Mouse (Mus musculus) CH12.LX (cell line): ENCODE results near the gene Spred2. TPM values are rescaled to one million over a fixed set of nuclear protein-coding genes. Genes with fewer than 3 reads are reported as not detected.

Source experiments
- DNase-seq: peaks from one replicate; pipeline ENCODE4 v3.0.0-alpha.2; 2013; ENCODE audit errors: extremely low read depth
- H3K27ac ChIP-seq: 2 replicates; pipeline ENCODE4 v1.5.1; 2012; ENCODE audit warnings: low read depth, mild to moderate bottlenecking, control low read depth, moderate library complexity; ENCODE audit not compliant: insufficient read depth
- H3K27me3 ChIP-seq: replicated peaks from 2 replicates; pipeline ENCODE3; 2012; ENCODE audit warnings: inconsistent platforms
- H3K36me3 ChIP-seq, 2 experiments: replicated peaks in 1 of 2; 2 replicates each; pipeline versions ENCODE3 to v1.6.1; 2012; ENCODE audit warnings: inconsistent platforms in 1 of 2, low read length in 1 of 2, mild to moderate bottlenecking in 1 of 2, mixed read lengths in 1 of 2, moderate library complexity in 1 of 2; ENCODE audit not compliant: control insufficient read depth in 1 of 2, insufficient read depth in 1 of 2
- H3K4me1 ChIP-seq, 2 experiments: 2 replicates each; pipeline ENCODE4 v1.6.1; 2012; ENCODE audit warnings: inconsistent platforms in 1 of 2, moderate library complexity in 1 of 2; ENCODE audit not compliant: insufficient read depth in 2 of 2, control insufficient read depth in 1 of 2
- H3K4me2 ChIP-seq: 2 replicates; pipeline ENCODE4 v1.6.1; 2012; ENCODE audit warnings: low read depth, mild to moderate bottlenecking, control low read depth; ENCODE audit not compliant: poor library complexity, insufficient read depth, severe bottlenecking
- H3K4me3 ChIP-seq, 3 experiments: fragments of 150-350 bp in 1 of 3; sonication (generic) in 1 of 3; replicated peaks in 1 of 3; 2 replicates each; pipeline versions ENCODE3 to v1.5.1; 2011 to 2012; ENCODE audit warnings: low read depth in 2 of 3, low read length in 2 of 3, mild to moderate bottlenecking in 2 of 3, moderate library complexity in 2 of 3, control low read depth in 1 of 3, improper control_type of control experiment in 1 of 3, inconsistent platforms in 1 of 3, mixed read lengths in 1 of 3; ENCODE audit not compliant: poor library complexity in 1 of 3
- H3K79me2 ChIP-seq: replicated peaks from 2 replicates; pipeline ENCODE4 v1.6.1; 2012; ENCODE audit warnings: mild to moderate bottlenecking, moderate library complexity; ENCODE audit not compliant: control insufficient read depth, poor library complexity, insufficient read depth, severe bottlenecking; ENCODE audit errors: extremely low read depth
- H3K9ac ChIP-seq: 2 replicates; pipeline ENCODE4 v1.6.1; 2012; ENCODE audit warnings: low read depth, mild to moderate bottlenecking, control low read depth, moderate library complexity; ENCODE audit not compliant: insufficient read depth
- H3K9me3 ChIP-seq: replicated peaks from 2 replicates; pipeline ENCODE3; 2012; ENCODE audit warnings: low read length, inconsistent platforms, mixed read lengths
- BHLHE40 ChIP-seq: IDR thresholded peaks from 2 replicates; pipeline ENCODE4 v1.6.1; 2011; ENCODE audit warnings: mild to moderate bottlenecking, low read depth, low read length, improper control_type of control experiment
- CHD1 ChIP-seq: IDR thresholded peaks from 2 replicates; pipeline ENCODE4 v1.6.1; 2012; ENCODE audit warnings: low read depth, low read length, improper control_type of control experiment, inconsistent platforms
- CHD2 ChIP-seq: IDR thresholded peaks from 2 replicates; pipeline ENCODE4 v1.6.1; 2011; ENCODE audit warnings: low read length, improper control_type of control experiment
- CTCF ChIP-seq, 2 experiments: IDR thresholded peaks in 1 of 2; conservative IDR thresholded peaks in 1 of 2; 2 replicates each; pipeline ENCODE4 v1.5.1; 2011 to 2012; ENCODE audit warnings: low read depth in 2 of 2, low read length in 2 of 2, improper control_type of control experiment in 1 of 2, inconsistent platforms in 1 of 2, mild to moderate bottlenecking in 1 of 2, moderate library complexity in 1 of 2
- E2F4 ChIP-seq: IDR thresholded peaks from 2 replicates; pipeline ENCODE4 v1.6.1; 2011; ENCODE audit warnings: low read depth, low read length, improper control_type of control experiment; ENCODE audit not compliant: insufficient replicate concordance
- ELF1 ChIP-seq: IDR thresholded peaks from 2 replicates; pipeline ENCODE4 v1.6.1; 2014; ENCODE audit warnings: low read depth, mild to moderate bottlenecking, inconsistent platforms, low read length, improper control_type of control experiment
- EP300 ChIP-seq: IDR thresholded peaks from 2 replicates; pipeline ENCODE4 v1.6.1; 2011; ENCODE audit warnings: low read length, improper control_type of control experiment
- ETS1 ChIP-seq: conservative IDR thresholded peaks from 2 replicates; pipeline ENCODE4 v1.6.1; 2012; ENCODE audit warnings: low read depth, mild to moderate bottlenecking, inconsistent platforms, low read length, improper control_type of control experiment, moderate library complexity
- GABPA ChIP-seq: IDR thresholded peaks from 2 replicates; pipeline ENCODE4 v1.6.1; 2012; ENCODE audit warnings: low read depth, low read length, improper control_type of control experiment, inconsistent platforms; ENCODE audit not compliant: insufficient replicate concordance
- HCFC1 ChIP-seq: IDR thresholded peaks from 2 replicates; pipeline ENCODE4 v1.6.1; 2012; ENCODE audit warnings: low read depth, mild to moderate bottlenecking, inconsistent platforms, low read length, improper control_type of control experiment
- IRF4 ChIP-seq: IDR thresholded peaks from 2 replicates; pipeline ENCODE4 v1.6.1; 2014; ENCODE audit warnings: low read depth, mild to moderate bottlenecking, inconsistent platforms, low read length, improper control_type of control experiment
- JUN ChIP-seq: IDR thresholded peaks from 2 replicates; pipeline ENCODE4 v1.6.1; 2011; ENCODE audit warnings: low read depth, mild to moderate bottlenecking, low read length, improper control_type of control experiment, moderate library complexity; ENCODE audit not compliant: insufficient read depth
- JUND ChIP-seq: conservative IDR thresholded peaks from 2 replicates; pipeline ENCODE4 v1.6.1; 2011; ENCODE audit warnings: low read depth, low read length, improper control_type of control experiment
- KAT2A ChIP-seq: IDR thresholded peaks from 2 replicates; pipeline ENCODE4 v1.6.1; 2012; ENCODE audit warnings: low read length, improper control_type of control experiment, inconsistent platforms; ENCODE audit not compliant: insufficient replicate concordance
- MAFK ChIP-seq: IDR thresholded peaks from 2 replicates; pipeline ENCODE4 v1.6.1; 2011; ENCODE audit warnings: low read length, improper control_type of control experiment; ENCODE audit not compliant: insufficient replicate concordance
- MAX ChIP-seq: IDR thresholded peaks from 2 replicates; pipeline ENCODE4 v1.6.1; 2011; ENCODE audit warnings: low read length, improper control_type of control experiment
- MAZ ChIP-seq: IDR thresholded peaks from 2 replicates; pipeline ENCODE4 v1.6.1; 2012; ENCODE audit warnings: low read depth, mild to moderate bottlenecking, inconsistent platforms, low read length, improper control_type of control experiment, moderate library complexity
- MEF2A ChIP-seq: IDR thresholded peaks from 2 replicates; pipeline ENCODE4 v1.6.1; 2014; ENCODE audit warnings: low read depth, mild to moderate bottlenecking, inconsistent platforms, low read length, improper control_type of control experiment, borderline replicate concordance
- MXI1 ChIP-seq: IDR thresholded peaks from 2 replicates; pipeline ENCODE4 v1.6.1; 2011; ENCODE audit warnings: mild to moderate bottlenecking, low read depth, low read length, improper control_type of control experiment
- MYC ChIP-seq: IDR thresholded peaks from 2 replicates; pipeline ENCODE4 v1.6.1; 2011; ENCODE audit warnings: low read depth, mild to moderate bottlenecking, improper control_type of control experiment, low read length
- NELFE ChIP-seq: IDR thresholded peaks from 2 replicates; pipeline ENCODE4 v1.6.1; 2011; ENCODE audit warnings: low read depth, low read length, improper control_type of control experiment
- NRF1 ChIP-seq: IDR thresholded peaks from 2 replicates; pipeline ENCODE4 v1.6.1; 2014; ENCODE audit warnings: low read depth, mild to moderate bottlenecking, inconsistent platforms, low read length, improper control_type of control experiment, moderate library complexity
- PAX5 ChIP-seq: IDR thresholded peaks from 2 replicates; pipeline ENCODE4 v1.6.1; 2012; ENCODE audit warnings: low read length, inconsistent platforms, mixed read lengths
- POLR2A ChIP-seq: IDR thresholded peaks from 2 replicates; pipeline ENCODE4 v1.6.1; 2011; ENCODE audit warnings: low read depth, mild to moderate bottlenecking, improper control_type of control experiment, low read length
- POLR2AphosphoS2 ChIP-seq: IDR thresholded peaks from 2 replicates; pipeline ENCODE4 v1.6.1; 2011; ENCODE audit warnings: low read depth, low read length, improper control_type of control experiment
- RAD21 ChIP-seq: IDR thresholded peaks from 2 replicates; pipeline ENCODE4 v1.6.1; 2011; ENCODE audit warnings: low read depth, mild to moderate bottlenecking, low read length, improper control_type of control experiment, moderate library complexity
- RCOR1 ChIP-seq: conservative IDR thresholded peaks from 2 replicates; pipeline ENCODE4 v1.6.1; 2012; ENCODE audit warnings: low read depth, mild to moderate bottlenecking, inconsistent platforms, low read length, improper control_type of control experiment
- SIN3A ChIP-seq: IDR thresholded peaks from 2 replicates; pipeline ENCODE4 v1.6.1; 2012; ENCODE audit warnings: low read length, improper control_type of control experiment, inconsistent platforms
- SMC3 ChIP-seq: IDR thresholded peaks from 2 replicates; pipeline ENCODE4 v1.6.1; 2011; ENCODE audit warnings: low read depth, low read length, improper control_type of control experiment
- TBP ChIP-seq: conservative IDR thresholded peaks from 2 replicates; pipeline ENCODE4 v1.6.1; 2011; ENCODE audit warnings: low read depth, low read length, improper control_type of control experiment
- TCF12 ChIP-seq: IDR thresholded peaks from 2 replicates; pipeline ENCODE4 v1.6.1; 2014; ENCODE audit warnings: low read depth, mild to moderate bottlenecking, inconsistent platforms, low read length, improper control_type of control experiment
- UBTF ChIP-seq: IDR thresholded peaks from 2 replicates; pipeline ENCODE4 v1.6.1; 2012; ENCODE audit warnings: low read depth, mild to moderate bottlenecking, inconsistent platforms, low read length, improper control_type of control experiment, moderate library complexity
- USF1 ChIP-seq: IDR thresholded peaks from 2 replicates; pipeline ENCODE4 v1.6.1; 2014; ENCODE audit warnings: low read depth, mild to moderate bottlenecking, inconsistent platforms, low read length, improper control_type of control experiment
- USF2 ChIP-seq: conservative IDR thresholded peaks from 2 replicates; pipeline ENCODE4 v1.6.1; 2011; ENCODE audit warnings: low read depth, low read length, improper control_type of control experiment
- ZC3H11A ChIP-seq: IDR thresholded peaks from 2 replicates; pipeline ENCODE4 v1.6.1; 2012; ENCODE audit warnings: low read depth, mild to moderate bottlenecking, inconsistent platforms, low read length, improper control_type of control experiment
- ZKSCAN1 ChIP-seq: IDR thresholded peaks from 2 replicates; pipeline ENCODE4 v1.6.1; 2012; ENCODE audit warnings: low read depth, inconsistent platforms, low read length, improper control_type of control experiment, borderline replicate concordance
- ZMIZ1 ChIP-seq: IDR thresholded peaks from 2 replicates; pipeline ENCODE4 v1.6.1; 2012; ENCODE audit warnings: low read depth, mild to moderate bottlenecking, inconsistent platforms, low read length, improper control_type of control experiment
- ZNF384 ChIP-seq: IDR thresholded peaks from 2 replicates; pipeline ENCODE4 v1.6.1; 2012; ENCODE audit warnings: low read depth, low read length, improper control_type of control experiment, inconsistent platforms
- dilution Hi-C: fragments of 300-500 bp; cut with MboI; formaldehyde crosslinking; loops from 2 replicates; pipeline ENCODE4 v1.14.3; 2020; ENCODE audit warnings: low sequenced_read_pairs; ENCODE audit not compliant: extremely low pct_unique_long_range_greater_than_20kb, extremely low pct_ligation_motif_present
- in situ Hi-C: fragments of 300-500 bp; cut with MboI; formaldehyde crosslinking; loops from 3 replicates; pipeline ENCODE4 v1.14.3; 2019; ENCODE audit warnings: low sequenced_read_pairs, low pct_ligation_motif_present, low pct_unique_long_range_greater_than_20kb, mixed read lengths
- polyA plus RNA-seq: library from polyadenylated mRNA; unstranded; fragments of >175 nt; gene quantifications from 2 replicates; pipeline ENCODE4 v1.2.1, GENCODE M21; 2012; ENCODE audit warnings: low read depth; ENCODE audit not compliant: insufficient read length
- total RNA-seq, 2 experiments: library from RNA; depleted of rRNA; stranded (reverse); fragments of 300-350 nt in 1 of 2; fragments of >200 nt in 1 of 2; gene quantifications; 2 replicates each; pipeline ENCODE4 v1.2.3; 2012 to 2014

Gene Spred2
- total and polyA plus RNA-seq, 3 experiments: 1.4 to 15.8 (median 4.2) TPM

DNA sequence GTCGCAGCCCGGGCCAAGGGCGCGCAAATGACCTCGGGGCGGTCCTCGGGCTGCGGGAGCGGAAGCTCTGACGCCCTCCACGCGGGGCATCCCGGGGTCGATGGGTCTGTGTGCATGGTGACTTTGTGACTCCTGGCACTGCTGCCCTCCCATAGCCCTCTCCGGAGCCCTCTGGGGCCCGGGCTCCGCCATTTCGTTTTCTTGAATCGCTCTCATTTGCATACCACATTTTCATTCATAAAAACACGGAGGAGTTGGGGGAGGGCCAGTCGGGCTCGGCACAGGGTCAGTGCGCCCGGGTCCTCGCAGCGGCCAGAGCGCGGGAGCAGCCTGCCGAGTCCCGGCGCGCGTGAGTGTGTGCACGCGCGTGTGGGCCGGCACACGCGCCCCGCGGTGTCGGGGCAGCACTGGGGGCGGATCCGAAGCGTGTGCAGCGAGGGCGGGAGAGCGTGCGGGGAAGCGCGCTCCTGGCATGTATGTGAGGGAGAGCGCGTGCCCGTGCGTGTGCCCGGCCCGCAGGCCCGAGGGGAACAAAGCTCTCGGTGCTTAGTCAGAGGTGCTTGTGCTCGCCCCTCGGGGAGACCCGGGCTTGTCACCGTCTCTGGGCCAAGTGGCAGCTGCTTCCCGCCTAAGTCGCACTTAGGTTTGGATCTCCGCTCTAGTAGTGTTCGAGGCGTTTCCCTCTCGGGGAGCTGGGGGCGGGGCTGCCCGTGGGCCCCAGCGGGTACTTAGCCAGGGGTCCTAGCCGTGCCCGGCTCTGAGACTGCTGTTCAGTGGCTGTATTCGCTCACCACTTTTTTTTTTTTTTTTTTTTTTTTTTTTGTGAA, 1.2 kb downstream of the Spred2 start:
- peaks cover 26% of the 10 kb centered on the region for H3K79me2 ChIP-seq
- peak; percentile 85 for DNase-seq
- H3K36me3 ChIP-seq: peaks cover 0 to 16% of the 10 kb centered on the region in 2 experiments
- H3K27me3 ChIP-seq: peaks cover 2% of the 10 kb centered on the region
- H3K4me2 ChIP-seq: peak overlapping the region; percentile 75
- H3K4me1 ChIP-seq: peaks cover 7 to 70% of the 10 kb centered on the region in 2 experiments
- dilution Hi-C loops: no loop called here
- in situ Hi-C loops: loop anchor here (10.0 kb wide), 1 partner anchor 149 kb away; no protein-coding TSS in a partner anchor
- TF ChIP-seq SMC3 (no peak), E2F4 (no peak), RCOR1 (peak; percentile 16; the same call in 1 of the 2 replicates), MAZ (no peak), ETS1 (0 out of 2 replicates have a peak, but pooled peaks have one; percentile 12), RAD21 (no peak), GABPA (no peak), BHLHE40 (peak; percentile 89), ZNF384 (peak; percentile 93), UBTF (no peak), HCFC1 (peak; percentile 5; the same call in 1 of the 2 replicates), PAX5 (no peak), IRF4 (no peak; the same call in 1 of the 2 replicates), NELFE (no peak; the same call in none of the 2 replicates), ZC3H11A (no peak), MXI1 (peak; percentile 24; the same call in 1 of the 2 replicates), TCF12 (peak; percentile 63; the same call in 1 of the 2 replicates), MEF2A (peak; percentile 37), CHD1 (no peak), USF1 (no peak), ELF1 (peak; percentile 15; the same call in 1 of the 2 replicates), JUN (no peak), KAT2A (no peak), USF2 (no peak), POLR2A (peak; percentile 74), EP300 (no peak; the same call in 1 of the 2 replicates), POLR2AphosphoS2 (no peak), JUND (no peak), MAX (peak; percentile 68), SIN3A (peak; percentile 74), ZKSCAN1 (no peak), MAFK (no peak), NRF1 (peak; percentile 34; the same call in 1 of the 2 replicates), ZMIZ1 (no peak; the same call in 1 of the 2 replicates), CTCF (conservative IDR thresholded peaks at IDR 0.05 in 1 of 2, IDR thresholded peaks at IDR 0.05 in 1 of 2; ENCODE audit: low read depth in 2 of 2, low read length in 2 of 2) (no peak), CHD2 (no peak; the same call in 1 of the 2 replicates), MYC (peak; percentile 31; the same call in 1 of the 2 replicates), TBP (peak; percentile 84; the same call in 1 of the 2 replicates)
- no peaks in the 10 kb centered on the region for H3K9me3 ChIP-seq
- H3K4me3 ChIP-seq: peak overlapping the region; percentile 84 to 89 (median 87)
- peak overlapping the region; percentile 97 for H3K9ac ChIP-seq
- H3K27ac ChIP-seq: peak overlapping the region; percentile 78
